Mouse (Mus musculus) heart, embryonic 11.5 days (tissue): Measurements from ENCODE around the gene Cacna2d3. TPM values are rescaled to one million over a fixed set of nuclear protein-coding genes. Genes with fewer than 3 reads are reported as not detected.

Experiments used
- ATAC-seq: fragments of 200-750 bp; cut with Nextera tagmentation; replicated peaks from 2 replicates; pipeline ENCODE4 v1.8.0; 2017; ENCODE audit warnings: moderate library complexity; ENCODE audit not compliant: insufficient number of reproducible peaks, low FRiP score, low TSS enrichment
- H3K27ac ChIP-seq: fragments of 300-500 bp; sonication (generic); 2 replicates; pipeline ENCODE4 v1.5.1; 2014; ENCODE audit warnings: mild to moderate bottlenecking, low read depth, low read length
- H3K27me3 ChIP-seq: fragments of 300-500 bp; sonication (generic); 2 replicates; pipeline ENCODE4 v1.6.1; 2014; ENCODE audit warnings: mild to moderate bottlenecking, low read length, mixed read lengths; ENCODE audit not compliant: control insufficient read depth, insufficient read depth
- H3K36me3 ChIP-seq: fragments of 300-500 bp; sonication (generic); 2 replicates; pipeline ENCODE4 v1.6.1; 2014; ENCODE audit warnings: mild to moderate bottlenecking, low read length, moderate library complexity, mixed read lengths; ENCODE audit not compliant: control insufficient read depth, insufficient read depth
- H3K4me1 ChIP-seq: fragments of 300-500 bp; sonication (generic); 2 replicates; pipeline ENCODE4 v1.6.1; 2014; ENCODE audit warnings: low read length; ENCODE audit not compliant: control insufficient read depth, insufficient read depth
- H3K4me2 ChIP-seq: fragments of 300-500 bp; sonication (generic); 2 replicates; pipeline ENCODE4 v1.6.1; 2014; ENCODE audit warnings: mild to moderate bottlenecking, moderate library complexity
- H3K4me3 ChIP-seq: fragments of 300-500 bp; sonication (generic); 2 replicates; pipeline ENCODE4 v1.5.1; 2014; ENCODE audit warnings: low read depth, low read length
- H3K9ac ChIP-seq: fragments of 300-500 bp; sonication (generic); 2 replicates; pipeline ENCODE4 v1.6.1; 2014; ENCODE audit warnings: mild to moderate bottlenecking, low read depth, low read length, moderate library complexity
- H3K9me3 ChIP-seq: fragments of 300-500 bp; sonication (generic); replicated peaks from 2 replicates; pipeline ENCODE4 v1.6.1; 2016; ENCODE audit warnings: low read length; ENCODE audit not compliant: control insufficient read depth
- WGBS: fragments of 180-500 bp; shearing (Covaris S2); extraction: QIAGEN DNeasy Blood & Tissue Kit; methylation state at CpG from one replicate; pipeline ENCODE4 v1.1.7; 2014; ENCODE audit not compliant: insufficient replicate concordance; 5-methylcytosine and 5-hydroxymethylcytosine counted together
- polyA plus RNA-seq: library from polyadenylated mRNA; unstranded; fragments of >200 nt; fragmentation: Nextera tagmentation; extraction: Ambion mirVana; gene quantifications from 2 replicates; pipeline ENCODE4 v1.2.1, GENCODE M21; 2014

Gene Cacna2d3
- polyA plus RNA-seq, 1 experiment from 2014 or later, result 2.6 TPM

GRCm38 (mm10) chr14:29159803-29160202 lies 561.9 kb downstream of the Cacna2d3 start:
- H3K27me3 ChIP-seq, result no peaks in the 10 kb centered on the region
- H3K4me3 ChIP-seq, result no peak overlapping the region
- ATAC-seq, result no peak
- 0 out of 2 replicates have a peak, but pooled peaks cover 3% of the 10 kb centered on the region for H3K9me3 ChIP-seq
- 85% methylated on average over 3 of the region's 3 CpGs for WGBS
- H3K27ac ChIP-seq, result no peak overlapping the region
- H3K9ac ChIP-seq, result no peak overlapping the region
- H3K36me3 ChIP-seq, result no peaks in the 10 kb centered on the region
- H3K4me2 ChIP-seq, result no peak overlapping the region
- no peaks in the 10 kb centered on the region for H3K4me1 ChIP-seq

GRCm38 (mm10) chr14:29157096-29157495 lies 564.6 kb downstream of the Cacna2d3 start:
- 86% methylated on average over 5 of the region's 5 CpGs for WGBS
- Histone ChIP-seq H3K4me2 (no peak overlapping the region), H3K36me3 (no peaks in the 10 kb centered on the region), H3K4me3 (no peak overlapping the region), H3K27me3 (no peaks in the 10 kb centered on the region), H3K27ac (no peak overlapping the region), H3K9ac (no peak overlapping the region), H3K9me3 (0 out of 2 replicates have a peak, but pooled peaks cover 3% of the 10 kb centered on the region), H3K4me1 (no peaks in the 10 kb centered on the region)
- no peak for ATAC-seq

GRCm38 (mm10) chr14:29144184-29144583 lies 577.5 kb downstream of the Cacna2d3 start:
- H3K27me3 ChIP-seq, result no peaks in the 10 kb centered on the region
- ATAC-seq, result no peak
- H3K36me3 ChIP-seq, result no peaks in the 10 kb centered on the region
- H3K4me2 ChIP-seq, result no peak overlapping the region
- 59% methylated on average over 2 of the region's 2 CpGs for WGBS
- no peaks in the 10 kb centered on the region for H3K9me3 ChIP-seq
- no peak overlapping the region for H3K4me3 ChIP-seq
- H3K4me1 ChIP-seq, result no peaks in the 10 kb centered on the region
- H3K9ac ChIP-seq, result no peak overlapping the region
- H3K27ac ChIP-seq, result no peak overlapping the region

- Histone ChIP-seq H3K4me2 (no peak overlapping the region), H3K36me3 (no peaks in the 10 kb centered on the region), H3K9me3 (no peaks in the 10 kb centered on the region), H3K27ac (no peak overlapping the region), H3K4me3 (no peak overlapping the region), H3K4me1 (no peaks in the 10 kb centered on the region), H3K9ac (no peak overlapping the region), H3K27me3 (no peaks in the 10 kb centered on the region)
- no peak for ATAC-seq
- 74% methylated on average over 7 of the region's 7 CpGs for WGBS
Measured at GRCm38 (mm10) chr14:29137614-29138013, 584.0 kb downstream of the Cacna2d3 start.

GRCm38 (mm10) chr14:29137006-29137579 lies 584.6 kb downstream of the Cacna2d3 start:
- WGBS, result 67% methylated on average over 10 of the region's 10 CpGs
- no peak overlapping the region for H3K27ac ChIP-seq
- no peak overlapping the region for H3K9ac ChIP-seq
- no peaks in the 10 kb centered on the region for H3K36me3 ChIP-seq
- no peaks in the 10 kb centered on the region for H3K4me1 ChIP-seq
- no peaks in the 10 kb centered on the region for H3K27me3 ChIP-seq
- no peak overlapping the region for H3K4me2 ChIP-seq
- ATAC-seq, result no peak
- no peak overlapping the region for H3K4me3 ChIP-seq
- H3K9me3 ChIP-seq, result no peaks in the 10 kb centered on the region

- ATAC-seq, result no peak
- Histone ChIP-seq H3K9me3 (no peaks in the 10 kb centered on the region), H3K27ac (no peak overlapping the region), H3K4me2 (no peak overlapping the region), H3K36me3 (no peaks in the 10 kb centered on the region), H3K4me3 (no peak overlapping the region), H3K27me3 (no peaks in the 10 kb centered on the region), H3K4me1 (no peaks in the 10 kb centered on the region), H3K9ac (no peak overlapping the region)
- 67% methylated on average over 5 of the region's 5 CpGs for WGBS
Measured at GRCm38 (mm10) chr14:29134901-29135300, 586.8 kb downstream of the Cacna2d3 start.

- Histone ChIP-seq H3K36me3 (no peaks in the 10 kb centered on the region), H3K27me3 (no peaks in the 10 kb centered on the region), H3K4me1 (no peaks in the 10 kb centered on the region), H3K27ac (no peak overlapping the region), H3K4me3 (no peak overlapping the region), H3K4me2 (no peak overlapping the region), H3K9ac (no peak overlapping the region), H3K9me3 (no peaks in the 10 kb centered on the region)
- no peak for ATAC-seq
Measured at GRCm38 (mm10) chr14:29130511-29130910, 591.2 kb downstream of the Cacna2d3 start.

GRCm38 (mm10) chr14:29123886-29124285 lies 597.8 kb downstream of the Cacna2d3 start:
- Histone ChIP-seq H3K4me2 (no peak overlapping the region), H3K36me3 (no peaks in the 10 kb centered on the region), H3K4me1 (no peaks in the 10 kb centered on the region), H3K9me3 (no peaks in the 10 kb centered on the region), H3K9ac (no peak overlapping the region), H3K27ac (no peak overlapping the region), H3K27me3 (no peaks in the 10 kb centered on the region), H3K4me3 (no peak overlapping the region)
- ATAC-seq, result no peak

- H3K9me3 ChIP-seq, result no peaks in the 10 kb centered on the region
- H3K4me3 ChIP-seq, result no peak overlapping the region
- no peak overlapping the region for H3K4me2 ChIP-seq
- 83% methylated on average over 3 of the region's 3 CpGs for WGBS
- no peaks in the 10 kb centered on the region for H3K27me3 ChIP-seq
- H3K4me1 ChIP-seq, result no peaks in the 10 kb centered on the region
- H3K36me3 ChIP-seq, result no peaks in the 10 kb centered on the region
- no peak for ATAC-seq
- no peak overlapping the region for H3K27ac ChIP-seq
- no peak overlapping the region for H3K9ac ChIP-seq
Measured at GRCm38 (mm10) chr14:29122749-29123148, 598.9 kb downstream of the Cacna2d3 start.
